Mouse (Mus musculus): ENCODE measurements around the gene Hist2h3b.

- TF ChIP-seq CTCF (IDR thresholded peaks at IDR 0.05; ENCODE audit: borderline replicate concordance, insufficient read depth, low read depth, low read length), result no peak
- TF ChIP-seq POLR2A (IDR thresholded peaks at IDR 0.05; ENCODE audit: borderline replicate concordance, insufficient read depth, low read length), result no peak
Observed at GRCm38 (mm10) chr3:96293368-96293767, 24.9 kb downstream of the Hist2h3b start.

Measured in cerebellum, adult 2 months (tissue).